Mouse (Mus musculus) hindbrain, embryonic 10.5 days (tissue): ENCODE data around the gene Esm1. TPM values are rescaled to one million over a fixed set of nuclear protein-coding genes. Genes with fewer than 3 reads are reported as not detected.

ENCODE experiments used
- DNase-seq: peaks from one replicate; pipeline ENCODE4 v3.0.0-alpha.2; 2017; ENCODE audit warnings: low spot score
- H3K27ac ChIP-seq: fragments of 300-500 bp; sonication (generic); 2 replicates; pipeline ENCODE4 v1.5.1; 2016; ENCODE audit warnings: mild to moderate bottlenecking, moderate library complexity
- H3K27me3 ChIP-seq: fragments of 300-500 bp; sonication (generic); 2 replicates; pipeline ENCODE4 v1.6.1; 2016; ENCODE audit warnings: mild to moderate bottlenecking; ENCODE audit not compliant: poor library complexity, insufficient read depth, severe bottlenecking
- H3K36me3 ChIP-seq: fragments of 300-500 bp; sonication (generic); 2 replicates; pipeline ENCODE4 v1.6.1; 2016; ENCODE audit warnings: mild to moderate bottlenecking, moderate library complexity
- H3K4me1 ChIP-seq: fragments of 300-500 bp; sonication (generic); replicated peaks from 2 replicates; pipeline ENCODE4 v1.6.1; 2016; ENCODE audit warnings: mild to moderate bottlenecking
- H3K4me3 ChIP-seq: fragments of 300-500 bp; sonication (generic); 2 replicates; pipeline ENCODE4 v1.5.1; 2016; ENCODE audit warnings: mild to moderate bottlenecking, moderate library complexity
- H3K9me3 ChIP-seq: fragments of 300-500 bp; sonication (generic); 2 replicates; pipeline ENCODE4 v1.6.1; 2016; ENCODE audit warnings: mild to moderate bottlenecking, moderate library complexity
- WGBS: fragments of 180-500 bp; shearing (Covaris S2); methylation state at CpG from one replicate; pipeline ENCODE4 v1.1.7; 2016; 5-methylcytosine and 5-hydroxymethylcytosine counted together
- polyA plus RNA-seq: library from polyadenylated mRNA; unstranded; fragments of >200 nt; fragmentation: Nextera tagmentation; extraction: Ambion mirVana; gene quantifications from 2 replicates; pipeline ENCODE4 v1.2.1, GENCODE M21; 2016

The Esm1 gene
- polyA plus RNA-seq, 1 experiment from 2014 or later: 1.7 TPM

DNA sequence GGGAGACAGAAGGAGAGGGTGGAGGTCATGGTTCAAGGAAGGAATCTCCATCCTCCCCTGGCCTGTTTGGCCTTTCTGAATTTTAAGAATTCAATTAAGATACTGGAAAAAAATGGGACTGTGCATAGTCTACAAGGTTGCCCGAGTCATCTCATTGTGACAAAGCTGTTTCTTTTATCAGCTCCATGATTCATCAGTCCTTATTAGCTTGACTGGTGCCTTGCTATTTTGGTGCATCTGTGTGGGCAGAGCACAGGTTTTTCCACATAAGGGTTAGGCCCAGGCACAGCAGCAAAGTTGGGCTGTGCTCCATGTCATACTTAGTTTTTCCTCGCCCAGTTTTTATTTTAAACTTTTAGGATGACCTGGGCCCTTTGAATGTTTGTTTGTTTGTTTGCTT, 47.3 kb downstream of the Esm1 start:
- H3K9me3 ChIP-seq: no peaks in the 10 kb centered on the region
- no peak overlapping the region for H3K4me3 ChIP-seq
- no peak for DNase-seq
- H3K36me3 ChIP-seq: no peaks in the 10 kb centered on the region
- 91% methylated on average over 2 of the region's 2 CpGs for WGBS
- H3K4me1 ChIP-seq: no peaks in the 10 kb centered on the region
- H3K27ac ChIP-seq: no peak overlapping the region
- H3K27me3 ChIP-seq: no peaks in the 10 kb centered on the region

- 45% methylated on average over 5 of the region's 5 CpGs for WGBS
Measured at GRCm38 (mm10) chr13:113257190-113257589, 47.7 kb downstream of the Esm1 start.

DNA sequence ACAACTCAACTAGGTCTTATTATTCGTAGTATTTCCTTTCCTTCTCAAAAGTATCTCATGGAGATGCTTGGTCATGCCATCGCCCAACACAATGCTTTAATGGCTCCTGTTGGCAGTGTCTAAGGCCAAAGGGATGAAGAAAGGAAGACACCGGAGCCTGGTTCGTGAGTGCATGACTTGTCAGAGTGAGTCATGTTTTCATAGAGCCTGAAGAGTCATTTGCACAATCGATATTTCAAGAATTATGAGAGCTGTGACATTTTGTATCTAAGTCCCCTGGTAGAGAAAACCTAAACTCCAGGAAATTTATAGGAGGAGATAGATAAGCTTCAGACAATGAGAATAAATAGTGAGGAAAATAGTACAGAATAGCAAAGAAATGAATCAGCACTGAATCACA, 49.8 kb downstream of the Esm1 start:
- DNase-seq: no peak
- Histone ChIP-seq H3K36me3 (no peaks in the 10 kb centered on the region), H3K27me3 (no peaks in the 10 kb centered on the region), H3K4me1 (no peaks in the 10 kb centered on the region), H3K27ac (no peak overlapping the region), H3K4me3 (no peak overlapping the region), H3K9me3 (no peaks in the 10 kb centered on the region)
- WGBS: 91% methylated on average over 5 of the region's 5 CpGs

More at GRCm38 (mm10) chr13:113257190-113257589, 47.7 kb downstream of the Esm1 start:
- no peaks in the 10 kb centered on the region for H3K36me3 ChIP-seq
- no peak overlapping the region for H3K27ac ChIP-seq
- H3K4me3 ChIP-seq: no peak overlapping the region
- no peaks in the 10 kb centered on the region for H3K27me3 ChIP-seq
- H3K4me1 ChIP-seq: no peaks in the 10 kb centered on the region
- H3K9me3 ChIP-seq: no peaks in the 10 kb centered on the region
- no peak for DNase-seq

DNA sequence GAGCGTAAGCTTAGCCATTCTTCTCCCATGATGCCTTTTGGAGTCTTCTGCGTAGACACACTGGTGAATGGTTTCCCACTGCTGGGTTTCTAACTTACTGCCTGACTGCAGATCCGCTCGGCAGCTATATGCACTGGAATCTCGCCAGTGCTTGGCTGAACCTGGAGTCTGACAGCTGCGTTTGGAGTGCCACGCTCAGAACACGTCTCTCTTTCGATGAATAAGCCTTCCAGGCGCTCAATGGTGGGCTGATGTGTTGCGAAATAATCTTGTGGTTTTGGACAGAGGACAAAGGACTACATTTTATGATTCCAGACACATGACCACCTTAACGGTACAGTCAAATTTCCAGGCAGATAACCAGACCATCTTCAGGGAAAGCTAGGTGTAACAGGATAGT, 53.4 kb downstream of the Esm1 start:
- Histone ChIP-seq H3K27ac (no peak overlapping the region), H3K36me3 (no peaks in the 10 kb centered on the region), H3K4me1 (no peaks in the 10 kb centered on the region), H3K4me3 (no peak overlapping the region), H3K27me3 (no peaks in the 10 kb centered on the region; the same call in 1 of the 2 replicates), H3K9me3 (no peaks in the 10 kb centered on the region)
- DNase-seq: no peak
- WGBS: 91% methylated on average over 12 of the region's 12 CpGs

GRCm38 (mm10) chr13:113265257-113265656, 55.8 kb downstream of the Esm1 start:
- Histone ChIP-seq H3K9me3 (no peaks in the 10 kb centered on the region), H3K27me3 (no peaks in the 10 kb centered on the region; the same call in 1 of the 2 replicates), H3K4me3 (no peak overlapping the region), H3K4me1 (no peaks in the 10 kb centered on the region; the same call in 1 of the 2 replicates), H3K36me3 (no peaks in the 10 kb centered on the region), H3K27ac (no peak overlapping the region)
- WGBS: 34% methylated on average over 13 of the region's 13 CpGs
- DNase-seq: peak; percentile 58

DNA sequence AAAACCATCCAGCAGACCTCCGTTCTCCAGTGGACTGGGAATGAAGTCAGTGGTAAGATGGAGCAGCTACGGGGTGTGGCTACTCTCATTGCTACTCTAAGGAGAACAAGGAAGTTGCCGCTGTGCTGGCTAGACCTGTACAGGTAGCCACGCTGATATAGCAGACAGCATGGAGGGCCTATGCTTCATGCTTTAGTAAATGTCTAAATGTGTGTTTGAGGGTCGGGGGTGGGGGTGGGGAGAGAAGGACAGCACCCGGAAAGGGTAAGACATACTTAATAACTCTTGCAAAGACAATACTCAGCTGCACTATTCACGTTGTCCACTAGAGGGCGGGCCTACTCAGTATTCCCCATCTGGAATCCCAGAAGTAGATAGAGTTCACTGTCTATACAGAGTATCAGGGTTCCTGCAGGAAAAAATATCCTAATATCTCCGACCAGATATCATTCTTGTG, 57.1 kb downstream of the Esm1 start:
- no peaks in the 10 kb centered on the region; the same call in 1 of the 2 replicates for H3K27me3 ChIP-seq
- H3K9me3 ChIP-seq: no peaks in the 10 kb centered on the region
- H3K4me3 ChIP-seq: no peak overlapping the region
- no peaks in the 10 kb centered on the region for H3K36me3 ChIP-seq
- WGBS: 35% methylated on average over 9 of the region's 9 CpGs
- H3K27ac ChIP-seq: no peak overlapping the region
- peak; percentile 81 for DNase-seq
- no peaks in the 10 kb centered on the region; the same call in 1 of the 2 replicates for H3K4me1 ChIP-seq

GRCm38 (mm10) chr13:113267204-113267603, 57.7 kb downstream of the Esm1 start:
- Histone ChIP-seq H3K9me3 (no peaks in the 10 kb centered on the region), H3K27me3 (no peaks in the 10 kb centered on the region; the same call in 1 of the 2 replicates), H3K4me1 (no peaks in the 10 kb centered on the region; the same call in 1 of the 2 replicates), H3K36me3 (no peaks in the 10 kb centered on the region), H3K4me3 (no peak overlapping the region), H3K27ac (no peak overlapping the region)
- DNase-seq: no peak
- 95% methylated on average over 3 of the region's 3 CpGs for WGBS

Other genes with a start within 250 kb of the Esm1 start
- gene Ccno, start 221.9 kb upstream of the Esm1 start, polyA plus RNA-seq: 4.3 and 4.9 TPM in 2 replicates
- gene Mcidas, start 215.8 kb upstream of the Esm1 start, polyA plus RNA-seq: 2.9 and 3.6 TPM in 2 replicates
- 1.7 and 1.9 TPM in 2 replicates for gene Cdc20b, start 174.5 kb upstream of the Esm1 start, polyA plus RNA-seq
- 88.0 and 94.2 TPM in 2 replicates for gene Gpx8, start 163.2 kb upstream of the Esm1 start, polyA plus RNA-seq
- not detected in 2 replicates for gene Gzma, start 108.7 kb upstream of the Esm1 start, polyA plus RNA-seq
- not detected in 2 replicates for gene Gzmk, start 16.2 kb downstream of the Esm1 start, polyA plus RNA-seq
- 1.8 TPM in 2 replicates for gene BC067074, start 83.5 kb downstream of the Esm1 start, polyA plus RNA-seq